Mouse (Mus musculus): ENCODE data around the gene Vps26a. TPM values are rescaled to one million over a fixed set of nuclear protein-coding genes. Genes with fewer than 3 reads are reported as not detected.

Gene Vps26a
- total RNA-seq (2021): 10 to 100 TPM; 41.0 to 45.9 TPM

GRCm38 (mm10) chr10:62486618-62487415 lies at the start of gene Vps26a:
Vps26a (minus strand) TSS chr10:62486805.
- DNase-seq (ENCODE audit: extremely low spot score in 1 of 2, low spot score in 1 of 2): peak; percentile 87 to 91

- DNase-seq (ENCODE audit: extremely low spot score in 1 of 2, low spot score in 1 of 2): no peak
Observed at GRCm38 (mm10) chr10:62534509-62534908, 47.9 kb upstream of the Vps26a start.

GRCm38 (mm10) chr10:62532832-62533231 lies 46.2 kb upstream of the Vps26a start:
- DNase-seq (ENCODE audit: extremely low spot score in 1 of 2, low spot score in 1 of 2): no peak

GRCm38 (mm10) chr10:62530183-62530582 lies 43.6 kb upstream of the Vps26a start:
- DNase-seq (ENCODE audit: extremely low spot score in 1 of 2, low spot score in 1 of 2): no peak

GRCm38 (mm10) chr10:62527351-62527750 lies 40.7 kb upstream of the Vps26a start, which contains the start of gene Srgn:
Srgn (minus strand) TSS chr10:62527451.
- no peak for DNase-seq (ENCODE audit: extremely low spot score in 1 of 2, low spot score in 1 of 2)

- no peak for DNase-seq (ENCODE audit: extremely low spot score in 1 of 2, low spot score in 1 of 2)
Observed at GRCm38 (mm10) chr10:62522346-62522950, 35.8 kb upstream of the Vps26a start.

GRCm38 (mm10) chr10:62521763-62522162 lies 35.2 kb upstream of the Vps26a start:
- no peak for DNase-seq (ENCODE audit: extremely low spot score in 1 of 2, low spot score in 1 of 2)

GRCm38 (mm10) chr10:62520911-62521310 lies 34.3 kb upstream of the Vps26a start:
- DNase-seq (ENCODE audit: extremely low spot score in 1 of 2, low spot score in 1 of 2): no peak

GRCm38 (mm10) chr10:62517511-62517910 lies 30.9 kb upstream of the Vps26a start:
- no peak for DNase-seq (ENCODE audit: extremely low spot score in 1 of 2, low spot score in 1 of 2)

- DNase-seq (ENCODE audit: extremely low spot score in 1 of 2, low spot score in 1 of 2): no peak
Observed at GRCm38 (mm10) chr10:62512855-62513254, 26.2 kb upstream of the Vps26a start.

GRCm38 (mm10) chr10:62511528-62511927 lies 24.9 kb upstream of the Vps26a start:
- no peak for DNase-seq (ENCODE audit: extremely low spot score in 1 of 2, low spot score in 1 of 2)

- no peak for DNase-seq (ENCODE audit: extremely low spot score in 1 of 2, low spot score in 1 of 2)
Observed at GRCm38 (mm10) chr10:62509032-62509656, 22.5 kb upstream of the Vps26a start.

- DNase-seq (ENCODE audit: extremely low spot score in 1 of 2, low spot score in 1 of 2): no peak
Observed at GRCm38 (mm10) chr10:62508459-62508858, 21.9 kb upstream of the Vps26a start.

GRCm38 (mm10) chr10:62507591-62508308 lies 21.1 kb upstream of the Vps26a start:
- no peak for DNase-seq (ENCODE audit: extremely low spot score in 1 of 2, low spot score in 1 of 2)

- DNase-seq (ENCODE audit: extremely low spot score in 1 of 2, low spot score in 1 of 2): no peak
Observed at GRCm38 (mm10) chr10:62507071-62507470, 20.5 kb upstream of the Vps26a start.

- no peak for DNase-seq (ENCODE audit: extremely low spot score in 1 of 2, low spot score in 1 of 2)
Observed at GRCm38 (mm10) chr10:62506019-62506556, 19.5 kb upstream of the Vps26a start.

GRCm38 (mm10) chr10:62505224-62505983 lies 18.8 kb upstream of the Vps26a start:
- no peak for DNase-seq (ENCODE audit: extremely low spot score in 1 of 2, low spot score in 1 of 2)

GRCm38 (mm10) chr10:62503836-62504628 lies 17.4 kb upstream of the Vps26a start:
- DNase-seq (ENCODE audit: extremely low spot score in 1 of 2, low spot score in 1 of 2): no peak

GRCm38 (mm10) chr10:62503353-62503752 lies 16.7 kb upstream of the Vps26a start:
- no peak for DNase-seq (ENCODE audit: extremely low spot score in 1 of 2, low spot score in 1 of 2)
